Mouse (Mus musculus): ENCODE results near the gene Tepp. TPM values are rescaled to one million over a fixed set of nuclear protein-coding genes. Genes with fewer than 3 reads are reported as not detected.

The Tepp gene
- polyA plus RNA-seq, 1 experiment from 2014 or later: not detected

DNA sequence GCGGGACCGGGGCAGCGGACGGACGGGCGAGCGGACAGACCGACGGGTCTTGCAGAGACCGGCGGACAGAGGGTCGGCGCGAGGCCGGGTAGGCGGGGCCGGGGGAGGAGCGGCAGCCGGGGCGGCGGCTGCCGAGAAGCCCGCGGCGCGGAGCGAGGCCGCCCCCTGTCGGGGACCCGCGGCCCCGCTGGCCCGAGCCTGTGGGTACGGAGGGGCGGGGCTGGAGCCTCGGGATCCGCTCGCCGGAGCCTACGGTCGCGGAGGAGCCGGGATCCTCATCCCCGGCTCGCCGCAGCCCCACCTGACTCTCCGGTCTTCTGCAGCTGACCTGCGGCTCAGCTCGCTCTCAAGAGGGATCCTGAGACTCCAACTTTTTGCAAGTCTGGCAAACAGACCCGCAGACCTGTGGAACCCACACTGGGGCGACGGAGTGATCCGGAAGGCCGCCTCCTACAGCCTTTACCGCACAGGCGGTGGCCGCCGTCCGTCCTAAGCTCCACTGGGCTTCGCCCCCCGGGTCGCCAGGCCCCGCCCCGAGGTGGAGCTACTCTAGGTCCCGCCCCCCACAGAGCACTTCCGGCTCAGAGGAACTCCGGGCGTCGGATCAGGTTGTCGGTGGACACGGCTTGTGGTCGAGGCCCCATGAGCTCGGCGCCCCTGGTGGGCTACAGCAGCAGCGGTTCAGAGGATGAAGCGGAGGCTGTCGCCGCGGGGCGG, 21.5 kb downstream of the Tepp start, which contains the start of the genes Zfp319 and Usb1:
Zfp319 (minus strand) TSS at position 231 of the 717 bp plus-strand sequence.
Usb1 (plus strand) TSS at position 565 of the 717 bp plus-strand sequence.
- WGBS: under 1% methylated on average over 56 of the region's 80 CpGs
- Histone ChIP-seq H3K27me3 (no peaks in the 10 kb centered on the region), H3K9me3 (no peaks in the 10 kb centered on the region), H3K4me1 (peaks cover 20% of the 10 kb centered on the region), H3K36me3 (peaks cover 33% of the 10 kb centered on the region), H3K4me3 (peak within 1 kb of the TSS; percentile 95), H3K27ac (replicated peaks) (peak within 1 kb of the TSS; percentile 98), H3K4me2 (replicated peaks) (peak within 1 kb of the TSS; percentile 88), H3K9ac (replicated peaks) (peak within 1 kb of the TSS; percentile 95)
- peak; percentile 94 for ATAC-seq (ENCODE audit: low FRiP score, low read depth)

DNA sequence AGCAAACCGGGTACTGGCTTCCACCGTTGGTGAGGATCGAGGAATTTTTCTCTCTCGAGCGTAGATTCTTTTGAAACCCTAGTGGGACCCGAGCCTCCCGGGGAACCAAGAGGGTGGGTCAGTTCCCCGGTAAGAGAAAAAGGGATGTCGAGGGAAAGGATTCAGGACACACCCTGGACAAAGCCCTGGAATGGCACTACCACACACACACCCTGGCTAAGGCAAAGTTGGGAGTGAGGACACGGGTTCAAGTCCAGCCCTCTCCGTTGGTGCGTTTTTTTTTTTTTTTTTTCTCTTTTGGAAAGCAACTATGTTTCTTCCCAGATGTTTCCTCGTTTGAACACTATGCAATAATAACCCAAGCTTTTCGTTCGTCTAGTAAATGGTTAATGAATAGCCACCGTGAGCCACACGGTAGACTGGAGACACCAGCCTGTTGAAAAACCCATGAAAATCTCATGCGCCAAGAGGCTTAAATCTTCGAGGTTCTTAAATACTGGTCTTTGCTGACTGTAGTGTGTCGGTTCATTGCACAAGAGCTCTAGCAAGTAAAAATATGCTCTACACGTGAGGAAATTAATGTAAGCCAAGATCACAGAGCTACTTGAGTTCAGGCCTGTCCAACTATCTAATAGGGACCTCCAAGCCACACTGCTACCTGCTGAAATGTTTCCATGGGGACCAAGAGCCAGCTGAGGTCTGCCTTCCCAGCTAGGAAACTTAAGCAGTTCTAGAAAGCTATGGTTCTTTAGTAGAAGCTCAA, 22.3 kb downstream of the Tepp start:
- Histone ChIP-seq H3K27ac (replicated peaks) (peak overlapping the region; percentile 98), H3K9ac (replicated peaks) (peak overlapping the region; percentile 95), H3K4me1 (peaks cover 15% of the 10 kb centered on the region), H3K27me3 (no peaks in the 10 kb centered on the region), H3K4me3 (peak overlapping the region; percentile 95), H3K4me2 (replicated peaks) (peak overlapping the region; percentile 88), H3K9me3 (no peaks in the 10 kb centered on the region), H3K36me3 (peaks cover 29% of the 10 kb centered on the region)
- ATAC-seq (ENCODE audit: low FRiP score, low read depth): peak; percentile 28
- WGBS: 27% methylated on average over 21 of the region's 21 CpGs

DNA sequence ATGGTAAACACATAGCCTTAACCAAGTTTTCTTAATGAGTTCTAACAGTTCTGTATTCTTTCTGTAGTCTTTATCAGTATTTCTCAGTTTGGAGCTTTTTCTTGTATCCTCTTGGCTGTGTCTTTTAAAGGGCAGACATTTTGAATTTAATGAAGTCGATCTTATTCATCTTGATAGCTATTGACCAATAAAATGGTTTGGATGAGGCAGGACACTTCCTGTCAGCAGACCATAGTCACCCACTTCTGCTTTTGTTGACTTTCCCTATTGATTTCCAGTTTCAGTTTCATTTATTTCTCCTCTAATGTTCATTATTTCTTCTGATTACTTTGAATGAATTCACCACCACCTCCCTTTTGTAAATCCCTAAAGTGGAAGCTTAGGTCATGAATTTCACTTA, 25.3 kb downstream of the Tepp start:
- no peaks in the 10 kb centered on the region for H3K9me3 ChIP-seq
- no peak for ATAC-seq (ENCODE audit: low FRiP score, low read depth)
- H3K27ac ChIP-seq (replicated peaks): no peak overlapping the region
- H3K4me1 ChIP-seq: peaks cover 2% of the 10 kb centered on the region
- H3K27me3 ChIP-seq: no peaks in the 10 kb centered on the region
- no peak overlapping the region for H3K4me3 ChIP-seq
- H3K9ac ChIP-seq (replicated peaks): no peak overlapping the region
- peaks cover 30% of the 10 kb centered on the region for H3K36me3 ChIP-seq
- H3K4me2 ChIP-seq (replicated peaks): no peak overlapping the region
- WGBS: 83% methylated on average over 1 of the region's 1 CpGs

DNA sequence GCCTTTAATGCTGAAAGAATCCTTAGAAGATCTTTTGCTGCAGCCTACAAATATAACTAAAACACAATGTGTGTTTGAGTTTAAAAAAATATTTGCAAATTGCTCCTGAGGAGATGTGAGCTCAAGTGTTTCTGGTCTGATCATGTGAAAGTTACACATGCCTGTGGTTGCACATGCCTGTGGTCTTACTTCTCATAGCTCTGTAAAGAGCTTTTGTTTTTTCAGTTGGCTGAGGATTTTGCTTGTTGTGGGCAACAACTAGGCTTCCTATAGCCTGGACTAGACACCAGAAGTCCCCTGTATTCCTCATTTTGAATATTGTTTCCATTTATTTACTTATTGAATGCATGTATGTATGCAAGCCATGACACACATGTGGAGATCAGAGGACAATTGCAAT, 26.0 kb downstream of the Tepp start:
- no peak for ATAC-seq (ENCODE audit: low FRiP score, low read depth)
- H3K36me3 ChIP-seq: peaks cover 34% of the 10 kb centered on the region
- no peaks in the 10 kb centered on the region for H3K27me3 ChIP-seq
- no peaks in the 10 kb centered on the region for H3K9me3 ChIP-seq
- no peak overlapping the region for H3K4me3 ChIP-seq
- H3K4me1 ChIP-seq: no peaks in the 10 kb centered on the region
- H3K27ac ChIP-seq (replicated peaks): no peak overlapping the region
- no peak overlapping the region for H3K4me2 ChIP-seq (replicated peaks)
- no peak overlapping the region for H3K9ac ChIP-seq (replicated peaks)

DNA sequence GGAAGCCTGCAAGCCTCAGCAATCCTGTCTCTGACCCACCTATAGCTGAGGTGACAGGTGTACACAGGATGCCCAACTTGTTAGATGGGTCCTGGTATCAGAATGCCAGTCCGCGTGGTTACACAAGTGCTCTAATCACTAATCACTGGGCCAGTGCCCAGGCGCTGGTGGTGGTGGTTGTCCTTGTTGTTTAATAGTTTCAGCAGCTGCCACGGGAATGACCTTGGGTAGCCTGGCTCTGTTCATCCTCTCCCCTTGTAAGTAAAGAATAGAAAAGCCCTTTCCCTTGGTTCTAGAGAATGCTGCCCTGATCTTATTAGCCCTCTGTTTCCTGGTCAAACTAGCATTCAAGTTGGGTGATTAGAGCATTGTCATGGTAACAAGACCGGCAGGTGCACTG, 31.4 kb downstream of the Tepp start:
- no peak overlapping the region for H3K9ac ChIP-seq (replicated peaks)
- no peaks in the 10 kb centered on the region for H3K27me3 ChIP-seq
- no peak overlapping the region for H3K27ac ChIP-seq (replicated peaks)
- no peak for ATAC-seq (ENCODE audit: low FRiP score, low read depth)
- H3K4me3 ChIP-seq: no peak overlapping the region
- WGBS: 60% methylated on average over 5 of the region's 5 CpGs
- no peak overlapping the region for H3K4me2 ChIP-seq (replicated peaks)
- H3K36me3 ChIP-seq: peaks cover 46% of the 10 kb centered on the region
- H3K9me3 ChIP-seq: no peaks in the 10 kb centered on the region
- peaks cover 5% of the 10 kb centered on the region; the same call in 1 of the 2 replicates for H3K4me1 ChIP-seq

DNA sequence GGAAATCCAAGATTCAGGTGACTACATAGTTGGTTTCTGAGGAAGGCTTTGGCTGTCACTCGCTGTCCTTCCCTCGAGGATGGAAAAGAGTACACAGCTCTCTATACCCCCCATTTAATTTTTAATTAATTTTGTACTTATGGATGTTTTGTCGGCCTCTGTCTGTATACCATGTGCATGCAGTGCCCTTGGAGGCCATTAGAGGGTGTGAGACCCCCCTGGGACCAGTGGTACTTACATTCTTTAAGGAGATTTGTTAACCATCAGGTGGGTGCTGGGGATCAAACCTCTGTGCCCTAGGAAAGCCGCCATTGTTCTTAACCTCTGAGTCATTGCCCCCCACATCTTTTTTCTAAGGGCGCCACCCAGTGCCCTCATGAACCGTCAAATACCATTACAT, 34.3 kb downstream of the Tepp start:
- no peak for ATAC-seq (ENCODE audit: low FRiP score, low read depth)
- no peak overlapping the region for H3K9ac ChIP-seq (replicated peaks)
- H3K9me3 ChIP-seq: no peaks in the 10 kb centered on the region
- no peak overlapping the region for H3K4me3 ChIP-seq
- WGBS: 74% methylated on average over 6 of the region's 6 CpGs
- peaks cover 13% of the 10 kb centered on the region for H3K27me3 ChIP-seq
- no peak overlapping the region for H3K4me2 ChIP-seq (replicated peaks)
- peaks cover 13% of the 10 kb centered on the region; the same call in 1 of the 2 replicates for H3K4me1 ChIP-seq
- H3K27ac ChIP-seq (replicated peaks): no peak overlapping the region
- peaks cover 27% of the 10 kb centered on the region for H3K36me3 ChIP-seq

DNA sequence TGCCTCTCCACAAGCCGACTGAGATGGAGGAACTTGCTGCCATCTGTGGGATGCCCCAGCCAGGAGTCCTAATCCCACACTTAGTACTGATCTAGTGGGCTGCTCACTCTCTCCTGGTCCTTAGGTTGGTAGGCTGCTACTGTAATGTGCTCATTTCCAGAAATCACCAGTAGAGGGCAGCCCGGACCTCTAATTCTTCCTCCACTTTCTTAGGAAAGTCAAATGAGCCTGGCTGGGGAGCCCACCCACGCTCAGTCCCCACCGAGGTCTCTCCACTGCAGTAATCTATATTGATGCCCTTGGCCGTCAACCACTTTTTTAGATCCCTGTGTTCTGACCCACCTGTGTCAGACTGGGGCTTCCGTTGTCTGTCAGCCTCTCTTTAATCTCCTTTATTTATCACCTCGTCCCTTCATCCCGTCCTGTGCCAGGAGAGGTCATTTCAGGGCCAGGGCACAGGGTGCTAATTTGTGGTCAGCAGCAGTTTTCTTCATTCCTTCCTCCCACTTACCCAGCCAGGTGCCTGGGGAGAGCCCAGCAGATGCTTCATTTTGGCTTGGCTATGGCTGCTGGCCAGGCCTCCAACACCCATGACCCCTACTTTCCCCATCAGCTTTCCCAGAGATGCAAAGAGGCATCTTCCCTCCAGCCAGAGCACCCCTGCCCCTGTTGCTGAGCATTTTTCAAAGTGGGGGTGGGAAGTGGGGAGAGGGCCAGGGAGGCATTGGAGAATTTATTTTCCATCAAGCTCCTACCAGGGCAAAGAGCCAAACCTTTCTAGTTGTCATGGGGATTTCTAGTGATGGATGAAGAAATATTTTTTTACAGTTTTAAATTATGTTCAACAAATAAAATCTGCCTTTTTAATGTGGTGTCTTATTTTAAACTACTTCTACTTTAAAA, 36.5 kb downstream of the Tepp start:
- no peak overlapping the region for H3K9ac ChIP-seq (replicated peaks)
- no peak overlapping the region for H3K27ac ChIP-seq (replicated peaks)
- peaks cover 18% of the 10 kb centered on the region for H3K4me1 ChIP-seq
- peak; percentile 38; the same call in 1 of the 2 replicates for ATAC-seq (ENCODE audit: low FRiP score, low read depth)
- no peak overlapping the region for H3K4me2 ChIP-seq (replicated peaks)
- peaks cover 31% of the 10 kb centered on the region for H3K27me3 ChIP-seq
- H3K4me3 ChIP-seq: no peak overlapping the region
- 34% methylated on average over 8 of the region's 8 CpGs for WGBS
- H3K36me3 ChIP-seq: peaks cover 16% of the 10 kb centered on the region
- H3K9me3 ChIP-seq: no peaks in the 10 kb centered on the region

DNA sequence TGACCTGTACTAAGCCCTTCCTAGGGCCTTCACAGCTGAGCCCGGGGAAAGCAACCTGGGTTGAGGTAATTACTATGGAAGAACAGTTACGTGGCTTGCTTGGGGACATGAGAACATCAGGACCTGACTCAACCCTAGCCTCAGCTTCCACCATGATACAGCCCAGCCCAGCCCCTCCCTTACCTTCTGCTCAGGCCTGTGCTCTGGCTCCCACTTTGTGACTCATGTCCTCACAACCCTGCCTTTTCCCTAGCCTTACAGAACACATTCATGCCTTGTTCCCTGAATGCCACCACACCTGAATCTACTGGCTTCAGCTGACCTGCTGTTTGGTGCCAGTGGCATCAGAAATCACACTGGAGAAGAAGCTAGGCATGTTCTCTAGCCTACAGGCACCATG, 38.0 kb downstream of the Tepp start:
- ATAC-seq (ENCODE audit: low FRiP score, low read depth): no peak
- H3K4me2 ChIP-seq (replicated peaks): no peak overlapping the region
- peaks cover 10% of the 10 kb centered on the region for H3K36me3 ChIP-seq
- 78% methylated on average over 2 of the region's 2 CpGs for WGBS
- no peak overlapping the region for H3K4me3 ChIP-seq
- no peak overlapping the region for H3K9ac ChIP-seq (replicated peaks)
- H3K4me1 ChIP-seq: peaks cover 24% of the 10 kb centered on the region
- H3K27ac ChIP-seq (replicated peaks): no peak overlapping the region
- no peaks in the 10 kb centered on the region for H3K9me3 ChIP-seq
- H3K27me3 ChIP-seq: peaks cover 31% of the 10 kb centered on the region

DNA sequence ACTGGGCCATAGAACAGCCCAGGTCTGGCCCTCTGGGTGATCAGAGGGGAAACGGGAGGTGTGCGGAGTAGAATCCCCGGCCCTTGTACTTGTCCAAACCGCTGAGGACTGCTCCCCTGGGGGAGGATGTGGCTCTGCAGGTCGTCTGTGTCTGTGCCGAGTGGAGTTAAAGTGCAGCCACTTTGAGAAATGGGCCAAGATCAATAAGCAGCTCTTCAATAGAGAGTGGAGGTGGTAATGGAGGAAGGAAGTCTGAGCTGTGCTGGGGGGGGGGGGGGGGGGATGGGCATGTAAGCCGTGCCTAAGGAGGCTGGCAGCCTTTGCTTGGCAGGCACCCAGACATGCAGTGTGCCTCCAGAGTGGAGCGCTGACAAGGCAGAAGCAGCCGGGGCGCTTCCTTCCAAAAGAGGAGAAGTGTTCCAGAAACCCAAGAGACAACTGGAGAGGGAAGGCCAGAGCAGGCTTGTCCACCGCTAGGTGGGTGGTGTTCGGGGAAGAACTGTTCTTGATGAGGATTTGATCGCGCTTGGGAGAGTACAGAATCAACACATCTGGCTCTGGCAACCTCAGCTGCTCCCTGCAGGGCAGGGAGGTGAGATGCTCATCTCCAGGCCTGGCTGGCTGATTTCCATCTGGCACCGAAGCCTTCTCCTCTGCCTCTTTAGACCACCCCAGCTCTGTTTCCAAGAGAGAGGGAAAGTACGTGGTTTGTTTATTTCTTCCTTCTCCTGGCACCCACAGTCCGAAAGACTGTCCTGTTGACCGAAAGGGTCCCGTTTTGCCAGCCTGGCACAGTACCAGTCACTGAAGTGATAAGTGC, 38.7 kb downstream of the Tepp start:
- Histone ChIP-seq H3K36me3 (peaks cover 3% of the 10 kb centered on the region; the same call in 1 of the 2 replicates), H3K4me2 (replicated peaks) (no peak overlapping the region), H3K4me1 (peaks cover 31% of the 10 kb centered on the region), H3K9me3 (no peaks in the 10 kb centered on the region), H3K27me3 (peaks cover 31% of the 10 kb centered on the region), H3K9ac (replicated peaks) (no peak overlapping the region), H3K4me3 (no peak overlapping the region), H3K27ac (replicated peaks) (no peak overlapping the region)
- no peak for ATAC-seq (ENCODE audit: low FRiP score, low read depth)
- WGBS: 67% methylated on average over 18 of the region's 19 CpGs

DNA sequence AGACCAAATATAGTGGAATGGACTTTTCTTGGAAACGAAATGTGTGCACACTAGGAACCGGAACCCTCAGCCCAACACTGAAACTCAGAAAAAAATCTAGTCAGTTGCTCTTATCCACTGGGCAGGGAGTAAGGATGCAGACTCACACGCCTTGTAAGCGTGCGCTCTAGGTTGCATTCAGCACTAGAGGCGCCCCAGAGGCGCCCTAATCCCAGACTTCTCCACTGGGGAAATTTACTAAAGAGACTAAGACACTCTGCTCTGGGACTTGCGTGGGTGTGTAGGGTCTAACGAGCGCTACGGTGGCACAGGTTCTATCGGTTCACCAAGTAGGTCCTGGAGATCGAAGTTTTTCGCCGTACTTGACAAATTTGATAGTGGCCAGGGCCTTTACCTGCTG, 41.1 kb downstream of the Tepp start:
- ATAC-seq (ENCODE audit: low FRiP score, low read depth): no peak
- H3K9ac ChIP-seq (replicated peaks): no peak overlapping the region
- H3K4me2 ChIP-seq (replicated peaks): peak overlapping the region; percentile 87
- 3% methylated on average over 15 of the region's 15 CpGs for WGBS
- H3K4me1 ChIP-seq: peaks cover 42% of the 10 kb centered on the region
- no peak overlapping the region for H3K27ac ChIP-seq (replicated peaks)
- H3K36me3 ChIP-seq: no peaks in the 10 kb centered on the region
- H3K27me3 ChIP-seq: peaks cover 31% of the 10 kb centered on the region
- H3K4me3 ChIP-seq: peak overlapping the region; percentile 85
- H3K9me3 ChIP-seq: no peaks in the 10 kb centered on the region

Data from midbrain, embryonic 12.5 days (tissue).